Mouse (Mus musculus) lung, postnatal 0 days (tissue): Measurements from ENCODE around the gene Mea1. TPM values are rescaled to one million over a fixed set of nuclear protein-coding genes. Genes with fewer than 3 reads are reported as not detected.

Experiments
- ATAC-seq: fragments of 200-750 bp; cut with Nextera tagmentation; 2 replicates; pipeline ENCODE4 v1.8.0; 2017; ENCODE audit warnings: moderate library complexity
- DNase-seq: peaks from one replicate; pipeline ENCODE4 v3.0.0-alpha.2; 2016; ENCODE audit warnings: low spot score
- H3K27ac ChIP-seq: fragments of 300-500 bp; sonication (generic); 2 replicates; pipeline ENCODE4 v1.5.1; 2014; ENCODE audit warnings: antibody characterized with exemption, mild to moderate bottlenecking, low read length, mixed read lengths
- H3K27me3 ChIP-seq: fragments of 300-500 bp; sonication (generic); replicated peaks from 2 replicates; pipeline ENCODE4 v1.6.1; 2014; ENCODE audit warnings: low read length, mixed read lengths; ENCODE audit not compliant: insufficient read depth
- H3K36me3 ChIP-seq: fragments of 300-500 bp; sonication (generic); 2 replicates; pipeline ENCODE4 v1.6.1; 2014; ENCODE audit warnings: low read length, mixed read lengths; ENCODE audit not compliant: insufficient read depth
- H3K4me1 ChIP-seq: fragments of 300-500 bp; sonication (generic); 2 replicates; pipeline ENCODE4 v1.6.1; 2014; ENCODE audit warnings: antibody characterized with exemption, low read depth, low read length, mixed read lengths; ENCODE audit not compliant: insufficient read depth
- H3K4me2 ChIP-seq: fragments of 300-500 bp; sonication (generic); replicated peaks from 2 replicates; pipeline ENCODE4 v1.6.1; 2014; ENCODE audit warnings: low read depth, mild to moderate bottlenecking, low read length, moderate library complexity, mixed read lengths
- H3K4me3 ChIP-seq: fragments of 300-500 bp; sonication (generic); 2 replicates; pipeline ENCODE4 v1.5.1; 2014; ENCODE audit warnings: low read depth, low read length
- H3K9ac ChIP-seq: fragments of 300-500 bp; sonication (generic); replicated peaks from 2 replicates; pipeline ENCODE4 v1.6.1; 2014; ENCODE audit warnings: low read depth, mild to moderate bottlenecking
- H3K9me3 ChIP-seq: fragments of 300-500 bp; sonication (generic); 2 replicates; pipeline ENCODE4 v1.6.1; 2016; ENCODE audit warnings: low read length, mixed read lengths
- CTCF ChIP-seq: IDR thresholded peaks from 2 replicates; pipeline ENCODE4 v1.5.1; 2016; ENCODE audit warnings: antibody characterized with exemption, mild to moderate bottlenecking
- EP300 ChIP-seq: IDR thresholded peaks from 2 replicates; pipeline ENCODE4 v1.6.1; 2016; ENCODE audit warnings: antibody characterized with exemption, mild to moderate bottlenecking, control low read depth
- WGBS: fragments of 180-500 bp; shearing (Covaris S2); extraction: QIAGEN DNeasy Blood & Tissue Kit; methylation state at CpG from one replicate; pipeline ENCODE4 v1.1.7; 2014; 5-methylcytosine and 5-hydroxymethylcytosine counted together
- polyA plus RNA-seq: library from polyadenylated mRNA; unstranded; fragments of >200 nt; fragmentation: Nextera tagmentation; extraction: Ambion mirVana; gene quantifications from 2 replicates; pipeline ENCODE4 v1.2.1, GENCODE M21; 2015

Gene Mea1
- polyA plus RNA-seq, 1 experiment from 2014 or later = 114 TPM

DNA sequence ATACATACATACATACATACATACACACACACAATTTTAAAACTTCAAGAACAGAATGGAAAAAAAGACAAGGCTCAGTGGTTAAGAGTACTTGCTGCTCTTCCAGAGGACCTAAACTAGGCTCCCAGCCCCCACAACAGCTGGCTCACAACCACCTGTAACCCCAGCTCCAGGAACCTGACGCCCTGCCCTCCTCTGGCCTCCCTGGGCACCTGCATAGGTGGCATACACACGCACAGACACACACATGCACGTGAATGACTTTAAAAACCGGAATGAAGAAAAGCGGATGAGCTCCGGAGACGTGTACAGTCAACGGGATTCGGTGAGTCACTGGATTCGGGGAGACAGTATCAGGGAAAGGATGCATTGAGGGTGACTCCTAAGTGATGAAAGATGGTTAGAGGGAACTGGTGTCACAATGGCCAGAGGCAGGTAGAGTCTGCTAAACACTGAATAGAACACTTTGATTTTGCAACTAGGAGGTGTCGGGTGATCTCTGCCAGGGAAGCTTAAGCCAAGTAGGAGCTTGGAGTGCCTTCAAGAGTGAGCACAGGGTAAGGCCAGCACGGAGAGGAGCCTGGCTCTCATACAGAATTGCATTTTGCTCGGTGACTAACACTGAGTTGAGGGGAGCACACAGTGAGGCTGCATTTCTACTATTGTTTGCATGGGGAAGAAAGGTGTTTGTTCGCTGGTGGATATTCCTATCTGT is 27.9 kb downstream of the Mea1 start:
- Histone ChIP-seq H3K36me3 (no peaks in the 10 kb centered on the region), H3K4me2 (no peak overlapping the region), H3K9ac (no peak overlapping the region), H3K9me3 (no peaks in the 10 kb centered on the region), H3K27ac (no peak overlapping the region), H3K4me1 (peaks cover 13% of the 10 kb centered on the region; the same call in 1 of the 2 replicates), H3K4me3 (no peak overlapping the region), H3K27me3 (no peaks in the 10 kb centered on the region)
- ATAC-seq (no peak), DNase-seq (peak; percentile 44)
- WGBS = 84% methylated on average over 14 of the region's 14 CpGs
- no peak for TF ChIP-seq EP300
- no peak for TF ChIP-seq CTCF

DNA sequence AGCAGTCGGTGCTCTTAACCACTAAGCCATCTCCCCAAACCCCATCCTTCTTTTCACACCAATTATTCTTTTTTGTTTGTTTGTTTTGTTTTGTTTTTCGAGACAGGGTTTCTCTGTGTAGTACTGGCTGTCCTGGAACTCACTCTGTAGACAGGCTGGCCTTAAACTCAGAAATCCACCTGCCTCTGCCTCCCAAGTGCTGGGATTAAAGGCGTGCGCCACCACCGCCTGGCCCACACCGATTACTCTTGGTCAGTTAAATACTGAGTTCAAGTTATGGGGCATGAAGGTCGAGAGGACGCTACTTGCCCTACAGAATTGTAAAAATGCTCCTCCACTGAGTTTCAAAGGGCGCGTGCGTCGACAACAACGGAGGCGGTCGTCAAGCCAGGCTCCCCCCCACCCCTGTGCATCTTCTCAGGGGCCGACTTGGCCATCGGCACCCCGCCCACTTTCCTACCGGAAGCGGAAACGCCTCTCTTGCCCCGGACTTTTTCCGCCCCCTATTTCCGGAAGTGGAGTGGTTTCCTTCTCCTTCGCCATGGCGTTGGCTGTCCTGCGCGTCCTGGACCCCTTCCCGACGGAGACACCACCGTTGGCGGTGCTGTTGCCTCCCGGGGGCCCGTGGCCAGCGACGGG is 32.5 kb downstream of the Mea1 start, which contains the start of gene Pex6:
Gene Pex6, plus strand, starts transcription at position 505 of the 639 bp plus-strand sequence.
- H3K4me1 ChIP-seq = peaks cover 12% of the 10 kb centered on the region; the same call in 1 of the 2 replicates
- no peaks in the 10 kb centered on the region for H3K9me3 ChIP-seq
- H3K27me3 ChIP-seq = no peaks in the 10 kb centered on the region
- H3K27ac ChIP-seq = peak within 1 kb of the TSS; percentile 86
- peak; percentile 98 for DNase-seq
- peak within 1 kb of the TSS; percentile 86 for H3K9ac ChIP-seq
- peak; percentile 93 for ATAC-seq
- WGBS = 8% methylated on average over 34 of the region's 36 CpGs
- H3K36me3 ChIP-seq = 0 out of 2 replicates have a peak, but pooled peaks cover 4% of the 10 kb centered on the region
- H3K4me3 ChIP-seq = peak within 1 kb of the TSS; percentile 100
- peak within 1 kb of the TSS; percentile 98 for H3K4me2 ChIP-seq
- TF ChIP-seq EP300 = no peak; the same call in 1 of the 2 replicates
- no peak for TF ChIP-seq CTCF

DNA sequence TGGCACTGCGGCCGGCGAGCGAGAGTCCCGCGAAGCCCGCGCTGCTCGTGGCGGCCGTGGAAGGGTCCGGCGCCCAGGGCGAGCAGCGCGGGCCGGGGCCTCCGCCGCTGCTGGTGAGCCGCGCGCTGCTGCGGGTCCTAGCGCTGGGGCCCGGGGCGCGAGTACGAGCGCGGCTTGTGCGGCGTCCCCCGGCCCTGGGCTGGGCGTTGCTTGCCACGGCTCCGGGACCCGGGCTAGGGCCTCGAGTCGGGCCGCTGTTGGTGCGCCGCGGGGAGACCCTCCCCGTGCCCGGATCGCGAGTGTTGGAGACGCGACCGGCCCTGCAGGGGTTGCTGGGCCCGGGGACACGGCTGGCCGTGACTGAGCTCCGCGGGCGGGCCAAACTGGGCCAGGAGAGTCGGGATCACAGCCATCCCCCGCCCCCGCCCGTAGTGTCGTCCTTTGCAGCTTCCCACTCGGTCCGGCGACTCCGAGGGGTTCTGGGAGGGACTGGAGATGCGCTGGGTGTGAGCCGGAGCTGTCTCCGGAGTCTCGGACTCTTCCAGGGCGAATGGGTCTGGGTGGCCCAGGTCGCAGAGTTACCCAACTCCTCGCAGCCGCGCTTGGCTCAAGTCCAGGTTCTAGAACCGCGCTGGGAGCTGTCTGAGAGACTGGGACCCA is 33.1 kb downstream of the Mea1 start:
- Histone ChIP-seq H3K4me1 (peaks cover 12% of the 10 kb centered on the region; the same call in 1 of the 2 replicates), H3K9me3 (no peaks in the 10 kb centered on the region), H3K36me3 (0 out of 2 replicates have a peak, but pooled peaks cover 4% of the 10 kb centered on the region), H3K27me3 (no peaks in the 10 kb centered on the region), H3K9ac (peak overlapping the region; percentile 86), H3K27ac (peak overlapping the region; percentile 86), H3K4me3 (peak overlapping the region; percentile 100), H3K4me2 (peak overlapping the region; percentile 98)
- DNase-seq (peak; percentile 55), ATAC-seq (peak; percentile 49)
- no peak for TF ChIP-seq CTCF
- no peak for TF ChIP-seq EP300
- WGBS = 1% methylated on average over 52 of the region's 76 CpGs

- WGBS = 40% methylated on average over 7 of the region's 7 CpGs
- Histone ChIP-seq H3K27ac (no peak overlapping the region), H3K9me3 (no peaks in the 10 kb centered on the region), H3K9ac (peak overlapping the region; percentile 86), H3K4me3 (peak overlapping the region; percentile 100), H3K27me3 (no peaks in the 10 kb centered on the region), H3K36me3 (0 out of 2 replicates have a peak, but pooled peaks cover 4% of the 10 kb centered on the region), H3K4me2 (peak overlapping the region; percentile 98), H3K4me1 (peaks cover 12% of the 10 kb centered on the region; the same call in 1 of the 2 replicates)
- ATAC-seq (no peak), DNase-seq (no peak)
- no peak for TF ChIP-seq EP300
- TF ChIP-seq CTCF = no peak
These were observed 33.8 kb downstream of the Mea1 start for GRCm38 (mm10) chr17:46712442-46712841.

DNA sequence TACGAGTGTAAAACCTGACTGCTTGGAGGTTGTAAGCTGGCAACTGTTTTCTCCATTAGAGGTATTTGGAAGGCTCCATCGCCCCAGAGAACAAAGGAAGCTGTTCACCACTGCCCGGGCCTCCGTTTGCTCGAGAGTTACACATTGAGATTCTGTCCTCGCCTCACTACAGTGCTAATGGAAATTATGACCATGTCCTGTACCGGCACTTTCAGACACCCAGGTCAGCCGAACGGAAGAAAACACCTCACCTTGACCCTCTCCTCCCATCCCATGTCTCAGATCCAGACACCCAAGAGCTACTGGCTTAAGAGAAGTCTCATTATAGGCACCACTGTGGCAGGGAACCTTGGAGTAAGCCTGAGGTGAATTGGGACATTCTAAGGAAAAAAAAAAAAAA is 35.3 kb downstream of the Mea1 start:
- ATAC-seq = no peak
- Histone ChIP-seq H3K4me2 (no peak overlapping the region), H3K27me3 (no peaks in the 10 kb centered on the region), H3K4me3 (no peak overlapping the region), H3K36me3 (0 out of 2 replicates have a peak, but pooled peaks cover 4% of the 10 kb centered on the region), H3K9me3 (no peaks in the 10 kb centered on the region), H3K9ac (no peak overlapping the region), H3K27ac (no peak overlapping the region), H3K4me1 (peaks cover 12% of the 10 kb centered on the region; the same call in 1 of the 2 replicates)
- DNase-seq = no peak
- WGBS = 86% methylated on average over 9 of the region's 9 CpGs
- TF ChIP-seq EP300 (no peak), CTCF (no peak)
